Mouse (Mus musculus): Measurements from ENCODE around the gene Hmx2. TPM values are rescaled to one million over a fixed set of nuclear protein-coding genes. Genes with fewer than 3 reads are reported as not detected.

The Hmx2 gene
- 0.08 TPM in 1 of 2 replicates, not detected in the other for polyA plus RNA-seq (2015; fragmentation: Nextera tagmentation; extraction: Ambion mirVana)

DNA sequence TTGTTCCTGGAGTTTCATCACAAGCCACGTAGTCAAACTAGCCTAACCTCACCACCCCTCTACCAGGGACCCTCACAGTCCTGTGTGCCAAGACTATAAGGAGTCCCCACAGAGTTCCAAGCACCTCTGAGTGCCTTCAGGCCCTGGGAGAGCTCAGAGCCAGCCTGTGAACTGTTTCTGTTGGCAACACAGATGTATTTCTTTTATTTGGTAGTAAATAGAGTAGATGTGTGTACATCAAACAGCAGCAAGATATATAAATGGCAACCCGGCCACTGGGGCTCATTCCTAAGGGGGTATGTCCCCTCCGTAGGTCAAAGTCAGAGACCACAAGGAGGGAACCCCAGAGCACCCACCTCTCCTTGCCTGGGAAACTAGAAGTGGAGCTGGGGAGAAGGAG lies at the start of gene Hmx2:
Gene Hmx2 (plus strand): TSS at position 301 of the 400 bp plus-strand sequence.
- no peak within 1 kb of the TSS for H3K4me3 ChIP-seq
- H3K4me1 ChIP-seq = peaks cover 10% of the 10 kb centered on the region
- ATAC-seq (ENCODE audit: insufficient number of reproducible peaks, insufficient read depth, low FRiP score, low TSS enrichment, low read depth) = no peak
- no peaks in the 10 kb centered on the region for H3K9me3 ChIP-seq
- H3K36me3 ChIP-seq = no peaks in the 10 kb centered on the region
- H3K4me2 ChIP-seq = no peak within 1 kb of the TSS
- H3K9ac ChIP-seq = no peak within 1 kb of the TSS
- H3K27me3 ChIP-seq = peaks cover 99% of the 10 kb centered on the region
- no peak within 1 kb of the TSS for H3K27ac ChIP-seq
- WGBS = 7% methylated on average over 3 of the region's 3 CpGs

DNA sequence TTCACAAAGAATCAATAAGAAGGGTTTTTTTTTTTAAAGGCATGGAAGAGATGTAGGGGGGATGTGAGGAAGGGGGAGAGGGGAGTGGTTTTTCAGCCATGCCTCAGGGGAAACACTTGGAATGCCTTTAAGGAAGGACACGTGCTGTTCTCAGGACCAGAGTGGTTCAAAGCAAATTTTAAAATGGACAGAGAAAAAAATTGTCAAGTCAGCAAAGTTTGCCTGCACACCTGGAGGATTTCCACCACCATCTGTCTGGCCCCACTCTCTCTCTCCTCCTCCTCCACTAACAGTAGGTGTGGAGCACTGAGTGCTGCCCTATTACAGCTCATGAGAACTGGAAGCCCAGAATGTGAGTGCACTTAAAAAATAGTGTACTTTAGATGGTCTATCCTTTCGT lies 44.8 kb upstream of the Hmx2 start:
- no peaks in the 10 kb centered on the region for H3K4me1 ChIP-seq
- H3K9ac ChIP-seq = no peak overlapping the region
- no peaks in the 10 kb centered on the region for H3K36me3 ChIP-seq
- no peak for ATAC-seq (ENCODE audit: insufficient number of reproducible peaks, insufficient read depth, low FRiP score, low TSS enrichment, low read depth)
- no peak overlapping the region for H3K4me3 ChIP-seq
- H3K9me3 ChIP-seq = no peaks in the 10 kb centered on the region
- 65% methylated on average over 2 of the region's 2 CpGs for WGBS
- H3K27me3 ChIP-seq = no peaks in the 10 kb centered on the region
- H3K27ac ChIP-seq = no peak overlapping the region
- H3K4me2 ChIP-seq = no peak overlapping the region

DNA sequence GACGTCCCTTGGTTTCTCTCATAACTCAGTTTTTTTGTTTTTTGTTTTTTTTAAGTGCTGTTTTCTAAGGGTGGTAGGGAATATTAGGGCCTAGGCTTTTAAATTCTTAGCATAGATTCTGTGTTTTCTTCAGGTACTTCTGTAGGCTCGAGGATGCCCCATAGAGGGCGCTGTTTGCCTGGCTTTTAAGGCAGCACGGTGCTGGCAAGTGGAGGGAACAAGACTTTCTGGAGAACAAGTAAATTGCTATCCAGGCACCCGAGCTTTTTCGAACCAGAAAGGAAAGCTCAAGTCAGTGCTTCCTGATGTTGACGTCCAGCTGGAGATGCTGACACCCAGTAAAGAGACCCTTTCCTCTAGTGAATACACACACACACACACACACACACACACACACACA lies 8.6 kb upstream of the Hmx2 start:
- H3K9me3 ChIP-seq = no peaks in the 10 kb centered on the region
- no peak for ATAC-seq (ENCODE audit: insufficient number of reproducible peaks, insufficient read depth, low FRiP score, low TSS enrichment, low read depth)
- peaks cover 28% of the 10 kb centered on the region for H3K4me1 ChIP-seq
- no peak overlapping the region for H3K9ac ChIP-seq
- WGBS = under 1% methylated on average over 7 of the region's 7 CpGs
- no peak overlapping the region for H3K4me2 ChIP-seq
- peaks cover 92% of the 10 kb centered on the region for H3K27me3 ChIP-seq
- H3K36me3 ChIP-seq = no peaks in the 10 kb centered on the region
- no peak overlapping the region for H3K27ac ChIP-seq
- H3K4me3 ChIP-seq = no peak overlapping the region

- H3K9me3 ChIP-seq = no peaks in the 10 kb centered on the region
- WGBS = 1% methylated on average over 41 of the region's 41 CpGs
- no peak overlapping the region for H3K9ac ChIP-seq
- ATAC-seq (ENCODE audit: insufficient number of reproducible peaks, insufficient read depth, low FRiP score, low TSS enrichment, low read depth) = no peak
- peak overlapping the region; percentile 63 for H3K4me2 ChIP-seq
- peak overlapping the region; percentile 40 for H3K4me3 ChIP-seq
- H3K27ac ChIP-seq = no peak overlapping the region
- no peaks in the 10 kb centered on the region for H3K36me3 ChIP-seq
- H3K4me1 ChIP-seq = peaks cover 28% of the 10 kb centered on the region
- H3K27me3 ChIP-seq = peaks cover 97% of the 10 kb centered on the region
Measured at GRCm38 (mm10) chr7:131541184-131542114, 7.1 kb upstream of the Hmx2 start.

- under 1% methylated on average over 50 of the region's 65 CpGs for WGBS
- Histone ChIP-seq H3K4me3 (peak within 1 kb of the TSS; percentile 40), H3K27ac (no peak within 1 kb of the TSS), H3K9me3 (no peaks in the 10 kb centered on the region), H3K4me1 (peaks cover 28% of the 10 kb centered on the region), H3K9ac (peak within 1 kb of the TSS; percentile 27; the same call in 1 of the 2 replicates), H3K27me3 (peaks cover 97% of the 10 kb centered on the region), H3K4me2 (peak within 1 kb of the TSS; percentile 63), H3K36me3 (no peaks in the 10 kb centered on the region)
- no peak for ATAC-seq (ENCODE audit: insufficient number of reproducible peaks, insufficient read depth, low FRiP score, low TSS enrichment, low read depth)
Measured at GRCm38 (mm10) chr7:131542115-131542871, 6.3 kb upstream of the Hmx2 start, which contains the start of gene Hmx3. Hmx3 (plus strand) TSS chr7:131542867.

DNA sequence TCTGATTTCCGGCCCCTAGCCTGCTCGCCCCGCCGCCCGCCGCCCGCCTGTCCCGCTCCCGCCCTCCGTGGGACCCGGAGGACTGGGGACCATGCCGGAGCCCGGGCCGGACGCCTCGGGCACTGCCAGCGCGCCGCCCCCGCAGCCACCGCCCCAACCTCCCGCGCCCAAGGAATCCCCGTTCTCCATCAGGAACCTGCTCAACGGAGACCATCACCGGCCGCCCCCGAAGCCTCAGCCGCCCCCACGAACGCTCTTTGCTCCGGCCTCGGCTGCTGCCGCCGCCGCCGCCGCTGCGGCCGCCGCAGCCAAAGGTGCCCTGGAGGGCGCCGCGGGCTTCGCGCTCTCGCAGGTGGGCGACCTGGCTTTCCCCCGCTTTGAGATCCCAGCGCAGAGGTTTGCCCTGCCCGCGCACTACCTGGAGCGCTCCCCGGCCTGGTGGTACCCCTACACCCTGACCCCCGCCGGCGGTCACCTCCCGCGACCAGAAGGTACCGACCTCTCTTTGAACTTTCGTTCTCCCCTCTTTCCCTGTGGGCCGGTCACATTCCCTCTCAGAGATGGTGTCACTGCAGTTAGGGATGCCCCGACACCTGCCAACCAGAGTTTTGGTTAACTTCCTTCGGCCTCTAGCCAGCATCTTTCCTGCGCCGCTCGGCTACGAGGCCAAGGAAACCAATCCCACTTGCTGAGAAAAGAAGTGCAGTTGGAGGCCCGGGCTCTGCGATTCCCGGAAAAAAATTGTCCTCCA lies 5.5 kb upstream of the Hmx2 start:
- no peak overlapping the region for H3K27ac ChIP-seq
- peaks cover 97% of the 10 kb centered on the region for H3K27me3 ChIP-seq
- 0 out of 2 replicates have a peak, but pooled peaks have one; percentile 41 for ATAC-seq (ENCODE audit: insufficient number of reproducible peaks, insufficient read depth, low FRiP score, low TSS enrichment, low read depth)
- H3K9ac ChIP-seq = peak overlapping the region; percentile 27; the same call in 1 of the 2 replicates
- H3K36me3 ChIP-seq = no peaks in the 10 kb centered on the region
- under 1% methylated on average over 70 of the region's 71 CpGs for WGBS
- no peaks in the 10 kb centered on the region for H3K9me3 ChIP-seq
- H3K4me1 ChIP-seq = peaks cover 28% of the 10 kb centered on the region
- peak overlapping the region; percentile 63 for H3K4me2 ChIP-seq
- H3K4me3 ChIP-seq = peak overlapping the region; percentile 40

DNA sequence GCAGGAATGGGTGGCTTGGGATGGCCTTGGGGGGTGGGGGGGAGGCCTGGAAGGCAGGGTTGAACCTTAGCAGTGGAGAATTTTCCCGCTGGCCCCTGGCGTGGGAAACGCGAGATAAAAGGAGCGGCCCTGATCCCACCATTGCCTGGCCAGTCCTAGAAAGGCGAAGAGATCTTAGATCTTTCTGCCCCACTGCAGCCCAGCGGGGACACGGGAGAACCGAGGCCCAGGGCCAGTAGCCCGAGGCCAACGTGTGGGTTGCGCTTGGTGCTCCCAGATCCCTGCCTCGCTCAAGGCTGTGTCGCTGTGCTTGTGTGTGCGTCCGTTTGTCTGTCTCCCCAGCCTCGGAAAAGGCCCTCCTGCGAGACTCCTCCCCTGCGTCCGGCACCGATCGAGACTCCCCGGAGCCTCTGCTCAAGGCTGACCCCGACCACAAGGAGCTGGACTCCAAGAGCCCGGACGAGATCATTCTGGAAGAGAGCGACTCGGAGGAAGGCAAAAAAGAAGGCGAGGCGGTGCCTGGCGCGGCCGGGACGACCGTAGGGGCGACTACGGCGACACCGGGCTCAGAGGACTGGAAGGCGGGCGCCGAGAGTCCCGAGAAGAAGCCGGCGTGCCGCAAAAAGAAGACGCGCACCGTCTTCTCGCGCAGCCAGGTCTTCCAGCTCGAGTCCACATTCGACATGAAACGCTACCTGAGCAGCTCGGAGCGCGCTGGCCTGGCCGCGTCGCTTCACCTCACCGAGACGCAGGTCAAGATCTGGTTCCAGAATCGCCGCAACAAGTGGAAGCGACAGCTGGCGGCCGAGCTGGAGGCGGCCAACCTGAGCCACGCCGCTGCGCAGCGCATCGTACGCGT lies 4.7 kb upstream of the Hmx2 start:
- under 1% methylated on average over 75 of the region's 75 CpGs for WGBS
- H3K36me3 ChIP-seq = no peaks in the 10 kb centered on the region
- peaks cover 97% of the 10 kb centered on the region for H3K27me3 ChIP-seq
- peak overlapping the region; percentile 40 for H3K4me3 ChIP-seq
- H3K9ac ChIP-seq = no peak overlapping the region
- H3K27ac ChIP-seq = no peak overlapping the region
- H3K9me3 ChIP-seq = no peaks in the 10 kb centered on the region
- peaks cover 28% of the 10 kb centered on the region for H3K4me1 ChIP-seq
- peak overlapping the region; percentile 63 for H3K4me2 ChIP-seq
- ATAC-seq (ENCODE audit: insufficient number of reproducible peaks, insufficient read depth, low FRiP score, low TSS enrichment, low read depth) = no peak

DNA sequence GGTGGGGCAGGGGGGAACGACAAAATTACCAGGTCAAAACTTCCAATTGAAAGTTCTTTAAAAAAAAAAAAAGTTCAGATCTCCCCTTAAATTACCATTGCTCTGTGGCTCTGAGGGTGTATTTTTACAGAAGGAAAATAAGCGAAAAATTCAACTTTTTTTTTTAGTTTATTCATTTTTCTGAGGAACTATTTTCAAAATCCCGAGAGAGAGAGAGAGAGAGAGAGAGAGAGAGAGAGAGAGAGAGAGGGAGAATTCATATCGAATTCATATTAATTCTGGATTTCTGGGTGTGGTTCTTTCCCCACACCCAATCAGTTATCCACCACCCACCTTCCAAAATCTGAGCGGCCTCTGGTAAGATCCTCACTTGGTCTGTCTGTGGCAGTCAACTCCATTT lies 3.7 kb upstream of the Hmx2 start:
- 1% methylated on average over 5 of the region's 5 CpGs for WGBS

DNA sequence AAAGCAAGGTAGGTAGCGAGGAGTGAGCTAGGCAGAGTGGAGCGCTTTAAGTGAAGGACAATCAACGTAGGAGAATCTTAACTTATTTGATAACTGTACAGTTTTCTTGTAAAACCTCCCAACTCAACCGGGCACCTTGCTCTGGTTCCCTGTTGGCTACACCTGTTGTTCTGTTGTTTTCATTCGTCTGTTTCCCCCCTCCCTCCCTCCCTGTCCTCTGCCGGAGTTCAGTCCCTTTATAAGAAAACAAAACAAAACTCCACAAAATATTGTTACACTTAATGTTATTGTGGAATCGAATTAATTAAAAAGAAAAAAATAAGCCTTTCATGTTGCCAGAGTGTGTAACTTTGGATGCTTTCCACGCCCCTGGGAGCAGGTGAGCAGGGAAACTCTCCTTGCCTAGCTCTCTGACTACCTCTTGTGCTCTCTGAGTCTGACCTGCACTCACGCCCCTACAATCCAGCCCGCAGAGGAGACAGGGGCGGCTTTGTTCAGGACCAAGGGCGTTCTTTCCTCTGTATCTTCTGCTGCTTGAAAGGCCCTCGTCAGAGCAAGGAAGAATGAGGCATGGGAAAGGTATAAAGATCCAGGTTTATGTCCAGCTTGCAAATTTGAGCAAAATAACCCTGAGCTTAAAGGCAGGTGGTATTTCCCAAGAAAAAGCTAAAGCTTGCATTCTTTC lies 2.7 kb upstream of the Hmx2 start:
- no peaks in the 10 kb centered on the region for H3K9me3 ChIP-seq
- WGBS = 1% methylated on average over 13 of the region's 13 CpGs
- H3K9ac ChIP-seq = no peak overlapping the region
- H3K27ac ChIP-seq = no peak overlapping the region
- no peak for ATAC-seq (ENCODE audit: insufficient number of reproducible peaks, insufficient read depth, low FRiP score, low TSS enrichment, low read depth)
- H3K36me3 ChIP-seq = no peaks in the 10 kb centered on the region
- H3K27me3 ChIP-seq = peaks cover 99% of the 10 kb centered on the region
- no peak overlapping the region for H3K4me3 ChIP-seq
- peaks cover 28% of the 10 kb centered on the region for H3K4me1 ChIP-seq
- H3K4me2 ChIP-seq = no peak overlapping the region

More for the DNA sequence above, 3.7 kb upstream of the Hmx2 start:
- Histone ChIP-seq H3K4me2 (no peak overlapping the region), H3K9me3 (no peaks in the 10 kb centered on the region), H3K27me3 (peaks cover 97% of the 10 kb centered on the region), H3K4me3 (no peak overlapping the region), H3K4me1 (peaks cover 28% of the 10 kb centered on the region), H3K27ac (no peak overlapping the region), H3K36me3 (no peaks in the 10 kb centered on the region), H3K9ac (no peak overlapping the region)
- no peak for ATAC-seq (ENCODE audit: insufficient number of reproducible peaks, insufficient read depth, low FRiP score, low TSS enrichment, low read depth)

- H3K9me3 ChIP-seq = no peaks in the 10 kb centered on the region
- no peak overlapping the region for H3K27ac ChIP-seq
- WGBS = 2% methylated on average over 2 of the region's 2 CpGs
- H3K4me3 ChIP-seq = no peak overlapping the region
- ATAC-seq (ENCODE audit: insufficient number of reproducible peaks, insufficient read depth, low FRiP score, low TSS enrichment, low read depth) = no peak
- no peak overlapping the region for H3K4me2 ChIP-seq
- peaks cover 28% of the 10 kb centered on the region for H3K4me1 ChIP-seq
- peaks cover 99% of the 10 kb centered on the region for H3K27me3 ChIP-seq
- H3K9ac ChIP-seq = no peak overlapping the region
- H3K36me3 ChIP-seq = no peaks in the 10 kb centered on the region
Measured at GRCm38 (mm10) chr7:131546423-131546822, 2.1 kb upstream of the Hmx2 start.
